Mouse (Mus musculus): ENCODE data around the gene Ptf1a. TPM values are rescaled to one million over a fixed set of nuclear protein-coding genes. Genes with fewer than 3 reads are reported as not detected.

The Ptf1a gene
- polyA plus RNA-seq, 1 experiment from 2014 or later: not detected

- Histone ChIP-seq H3K9ac (replicated peaks; ENCODE audit: low read depth, low read length) (no peak overlapping the region), H3K36me3 (ENCODE audit: control insufficient read depth, insufficient read depth, low read length) (no peaks in the 10 kb centered on the region), H3K4me1 (ENCODE audit: control insufficient read depth, insufficient read depth, low read length) (no peaks in the 10 kb centered on the region), H3K27ac (ENCODE audit: low read length) (no peak overlapping the region), H3K27me3 (ENCODE audit: control insufficient read depth, insufficient read depth, low read length) (no peaks in the 10 kb centered on the region), H3K4me3 (ENCODE audit: low read depth, low read length) (no peak overlapping the region), H3K4me2 (replicated peaks; ENCODE audit: low read depth, low read length) (no peak overlapping the region), H3K9me3 (ENCODE audit: control insufficient read depth, low read depth, low read length) (no peaks in the 10 kb centered on the region)
- no peak for ATAC-seq (ENCODE audit: insufficient number of reproducible peaks, insufficient read depth, low FRiP score, low read depth)
- 63% methylated on average over 3 of the region's 3 CpGs for WGBS
Measured at GRCm38 (mm10) chr2:19490262-19490661, 44.8 kb downstream of the Ptf1a start.

Other genes starting within 250 kb of the Ptf1a start
- 0.23 and 0.28 TPM in 2 replicates for gene Armc3, start 246.4 kb upstream of the Ptf1a start, polyA plus RNA-seq (2014; fragmentation: Nextera tagmentation; extraction: Ambion mirVana)
- 22.7 and 27.1 TPM in 2 replicates for gene Msrb2, start 74.2 kb upstream of the Ptf1a start, polyA plus RNA-seq (2014; fragmentation: Nextera tagmentation; extraction: Ambion mirVana)
- gene 4921504E06Rik, start 108.3 kb downstream of the Ptf1a start, polyA plus RNA-seq (2014; fragmentation: Nextera tagmentation; extraction: Ambion mirVana): not detected in 2 replicates
- gene Otud1, start 212.1 kb downstream of the Ptf1a start, polyA plus RNA-seq (2014; fragmentation: Nextera tagmentation; extraction: Ambion mirVana): 2.4 and 2.9 TPM in 2 replicates